Mouse (Mus musculus) gastrocnemius, adult 18-20 months (tissue): ENCODE data around the gene Ankrd44. TPM values are rescaled to one million over a fixed set of nuclear protein-coding genes. Genes with fewer than 3 reads are reported as not detected.

ENCODE experiments used
- DNase-seq: peaks from one replicate; pipeline ENCODE4 v3.0.0; 2021; ENCODE audit warnings: low spot score
- total RNA-seq, 2 experiments: library from RNA; stranded (reverse); gene quantifications; 2 replicates each; pipeline ENCODE4 v1.2.3; 2021

Ankrd44 gene
- total RNA-seq, 2 experiments from 2014 or later: 5.0 to 6.5 TPM

GRCm38 (mm10) chr1:54771471-54771870, 154.7 kb downstream of the Ankrd44 start:
- no peak for DNase-seq

- DNase-seq: no peak
Observed at GRCm38 (mm10) chr1:54767221-54767620, 159.0 kb downstream of the Ankrd44 start.

GRCm38 (mm10) chr1:54765632-54766238, 160.5 kb downstream of the Ankrd44 start:
- peak; percentile 71 for DNase-seq

GRCm38 (mm10) chr1:54762216-54762807, 163.9 kb downstream of the Ankrd44 start:
- no peak for DNase-seq

DNA sequence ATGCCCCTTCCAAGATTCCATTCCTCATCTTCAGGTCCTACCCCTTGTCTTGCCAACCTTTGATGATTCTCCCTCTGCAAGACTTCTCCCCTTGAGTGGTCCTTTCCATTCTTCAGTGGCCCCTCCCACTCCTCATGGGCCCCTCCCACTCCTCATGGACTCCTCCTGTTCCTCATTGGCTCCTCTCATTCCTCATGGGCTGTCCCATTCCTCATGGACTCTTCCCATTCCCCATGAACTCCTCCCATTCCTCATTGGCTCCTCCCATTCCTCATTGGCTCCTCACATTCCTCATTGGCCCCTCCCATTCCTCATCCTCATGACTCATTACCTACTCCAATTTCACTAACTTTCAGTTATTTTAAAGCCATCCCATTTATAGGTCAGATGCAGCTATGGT, 166.3 kb downstream of the Ankrd44 start:
- no peak for DNase-seq

DNA sequence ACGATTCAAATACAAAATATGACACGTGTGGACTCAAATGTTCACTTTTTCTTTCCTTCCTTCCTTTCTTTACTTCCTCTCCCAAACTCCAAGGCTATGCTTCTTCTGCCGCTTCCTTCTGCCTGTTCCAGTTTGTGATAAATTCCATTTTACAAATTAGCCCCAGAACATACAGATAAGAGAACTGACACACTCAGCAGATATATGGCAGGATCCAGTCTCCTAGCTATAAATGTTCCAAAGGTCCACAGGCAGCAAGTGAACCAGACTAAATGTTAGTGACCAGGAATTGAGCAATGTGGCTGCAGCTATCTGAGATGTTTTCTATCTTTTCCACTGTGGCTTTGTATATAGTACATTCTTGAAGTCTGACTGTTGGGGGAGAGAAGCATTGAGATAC, 168.9 kb downstream of the Ankrd44 start:
- DNase-seq: no peak

DNA sequence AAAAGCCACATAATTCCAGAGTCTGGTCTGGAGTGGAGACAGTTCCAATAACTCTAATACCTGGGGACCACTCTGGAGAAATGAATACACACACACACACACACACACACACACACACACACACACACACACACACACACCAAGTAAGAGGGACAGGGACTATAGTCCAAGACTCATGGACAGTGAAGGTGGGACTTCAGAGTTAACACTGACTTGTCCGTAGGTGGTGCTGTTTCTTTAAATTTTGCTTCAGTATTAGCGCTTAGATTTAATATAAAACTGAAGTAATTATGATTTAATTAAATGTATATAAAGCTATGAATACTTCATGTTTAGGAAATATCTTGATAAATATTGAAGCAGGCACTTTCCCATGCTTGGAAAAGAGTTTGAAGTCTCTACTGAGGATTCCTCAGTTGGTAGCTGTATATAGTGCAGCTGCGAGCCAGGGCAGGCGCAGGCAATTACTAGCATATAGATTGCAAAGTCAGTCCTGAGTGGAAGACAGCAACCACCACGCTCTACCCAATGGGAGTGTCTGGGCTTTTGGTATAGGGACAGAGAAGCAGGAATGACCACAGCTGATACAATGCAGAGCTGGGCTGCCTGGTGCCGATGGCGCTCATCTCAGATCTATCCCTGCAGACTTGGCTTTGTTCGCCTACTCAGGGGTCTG, 170.4 kb downstream of the Ankrd44 start:
- no peak for DNase-seq

- peak; percentile 15 for DNase-seq
Observed at GRCm38 (mm10) chr1:54749961-54750360, 176.2 kb downstream of the Ankrd44 start.

- DNase-seq: peak; percentile 56
Observed at GRCm38 (mm10) chr1:54749516-54749915, 176.7 kb downstream of the Ankrd44 start.

DNA sequence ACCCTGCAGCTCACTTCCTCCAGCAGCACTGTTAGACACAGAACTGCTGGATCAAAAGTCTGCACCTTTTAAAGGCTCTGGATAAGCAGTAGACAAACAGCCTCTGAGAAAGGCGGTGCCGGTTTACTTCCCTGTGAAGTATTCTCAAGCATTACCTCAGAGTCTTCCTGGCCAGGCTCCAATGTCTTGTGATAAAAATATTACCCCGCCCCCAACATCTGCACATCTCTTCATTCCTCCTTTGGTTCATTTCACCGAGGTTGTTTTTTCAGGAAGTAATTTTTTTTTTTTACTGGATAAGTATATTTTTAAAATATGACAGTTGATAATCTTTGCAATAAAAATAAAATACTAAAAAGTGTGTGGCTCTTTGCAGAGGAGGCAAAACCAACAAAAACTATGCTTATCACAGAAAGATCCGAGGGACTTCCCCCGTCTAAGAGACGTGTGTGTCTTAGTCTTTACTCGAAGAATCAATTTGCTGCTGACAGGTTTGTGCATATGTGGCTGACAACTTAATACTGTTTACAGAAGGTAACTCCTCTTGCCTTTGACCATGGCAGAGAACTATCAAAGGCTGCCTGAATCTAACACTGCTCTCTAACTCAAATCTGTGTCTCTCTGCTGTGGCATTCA, 178.3 kb downstream of the Ankrd44 start:
- peak; percentile 75 for DNase-seq

GRCm38 (mm10) chr1:54745666-54746065, 180.5 kb downstream of the Ankrd44 start:
- DNase-seq: no peak

- DNase-seq: no peak
Observed at GRCm38 (mm10) chr1:54744171-54744570, 182.0 kb downstream of the Ankrd44 start.

DNA sequence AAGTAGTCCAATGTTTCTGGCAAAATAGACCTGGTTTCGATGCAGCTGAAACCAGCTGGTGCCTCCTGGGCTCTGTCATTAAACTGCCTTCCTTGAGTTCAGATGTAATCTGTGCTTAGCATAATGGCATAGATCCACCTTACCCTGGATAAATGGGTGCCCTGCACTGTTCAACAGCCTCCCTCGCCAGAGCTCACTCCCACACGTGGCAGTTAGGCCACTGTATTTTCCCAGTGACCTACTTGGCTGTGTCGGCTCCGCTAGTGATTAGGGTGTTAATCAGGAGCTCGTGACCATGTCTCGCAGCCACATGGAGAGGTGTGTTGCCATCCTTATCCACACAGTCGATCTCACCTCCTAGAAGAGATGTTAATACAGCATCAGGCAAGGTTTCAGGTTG, 183.1 kb downstream of the Ankrd44 start:
- no peak for DNase-seq

DNA sequence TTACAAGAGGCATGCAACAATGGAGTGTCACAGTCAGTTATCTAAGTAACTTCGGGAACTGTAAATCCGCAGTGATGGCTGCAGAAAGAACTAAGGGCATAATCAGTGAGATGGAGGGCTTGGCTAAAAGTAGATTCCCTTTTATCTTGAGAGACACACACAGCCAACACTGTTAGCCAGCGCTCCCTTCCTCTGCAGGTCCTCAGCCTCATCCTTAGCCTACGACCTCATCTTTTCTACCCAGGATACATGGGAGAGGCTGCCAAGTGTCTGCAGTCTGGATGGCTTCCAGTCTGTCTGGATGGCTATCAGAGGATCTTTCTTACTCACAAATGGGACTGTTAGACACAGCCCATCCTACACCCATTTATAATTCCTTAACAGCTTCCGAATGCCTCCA, 185.3 kb downstream of the Ankrd44 start:
- no peak for DNase-seq

- DNase-seq: no peak
Observed at GRCm38 (mm10) chr1:54737472-54737871, 188.7 kb downstream of the Ankrd44 start.

DNA sequence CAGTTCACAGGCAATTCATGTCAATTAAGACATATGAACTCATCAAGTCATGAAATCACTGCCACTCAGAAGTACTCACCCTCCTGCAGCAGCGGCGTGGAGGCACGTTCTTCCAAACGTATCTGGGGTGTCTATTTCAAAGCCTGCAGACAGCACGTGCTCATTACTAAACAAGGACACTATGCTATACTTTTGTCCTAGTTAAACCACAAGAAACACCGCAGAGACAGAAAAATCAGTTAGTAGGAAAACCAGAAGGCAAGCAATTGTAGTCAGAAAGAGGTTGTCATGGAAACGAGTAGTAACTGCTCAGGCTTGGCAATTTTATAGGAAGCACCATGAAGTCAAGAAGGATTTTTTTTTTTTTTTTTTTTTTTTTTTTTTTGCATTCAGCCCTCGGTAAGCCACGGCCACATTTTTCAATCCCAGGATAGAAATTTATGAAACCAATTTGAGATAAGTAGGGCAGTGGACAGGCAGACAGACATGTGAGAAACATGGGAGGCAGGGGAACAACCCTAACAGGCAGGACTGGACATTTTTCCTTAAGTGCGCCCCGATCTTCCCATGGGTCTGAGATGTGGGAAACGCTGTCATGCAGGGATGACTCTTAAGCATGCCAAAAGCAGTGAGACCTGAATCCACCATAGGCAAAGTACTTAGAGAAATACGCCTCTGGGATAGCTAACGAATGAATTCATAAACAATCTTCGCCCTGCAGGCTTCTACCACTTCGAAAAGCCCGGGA, 191.1 kb downstream of the Ankrd44 start:
- DNase-seq: no peak

DNA sequence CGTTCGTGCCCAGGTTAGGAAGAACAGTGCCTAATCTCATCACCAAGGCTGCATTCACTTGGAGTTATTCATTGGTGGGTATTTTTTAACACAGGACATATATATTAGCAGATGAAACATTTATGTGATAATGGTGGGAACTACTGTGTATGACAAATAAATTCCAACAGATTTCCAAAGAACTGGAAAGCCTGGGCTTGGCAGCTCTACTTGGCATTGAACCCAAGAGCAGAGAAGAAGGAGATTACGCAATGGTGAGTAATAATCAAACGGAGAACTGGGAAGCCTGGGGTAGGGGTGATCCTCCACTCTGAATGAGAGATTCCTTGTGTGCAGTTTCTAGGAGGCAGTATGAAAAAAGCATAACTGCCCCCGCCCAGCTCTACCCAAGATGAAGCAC, 196.9 kb downstream of the Ankrd44 start:
- DNase-seq: peak; percentile 54

DNA sequence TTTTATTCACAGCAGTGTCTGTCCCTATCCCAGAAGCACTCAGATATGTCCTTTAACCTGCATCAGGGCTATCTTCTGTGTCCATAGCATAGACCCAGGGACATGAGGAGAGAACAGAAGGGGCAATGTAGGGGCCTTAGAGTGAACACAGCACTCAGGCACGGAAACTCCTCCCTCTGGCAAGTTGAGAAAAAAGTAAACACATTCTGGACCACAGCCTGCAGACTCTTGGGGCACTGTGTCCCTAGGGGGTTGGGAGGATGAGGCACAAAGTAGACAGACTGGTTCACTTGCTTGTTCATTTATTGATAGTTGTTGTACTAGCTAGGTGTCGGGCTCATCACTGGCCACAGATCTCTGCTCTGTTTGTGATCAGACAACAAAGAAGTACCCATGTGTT, 199.6 kb downstream of the Ankrd44 start:
- DNase-seq: no peak

GRCm38 (mm10) chr1:54716921-54717320, 209.3 kb downstream of the Ankrd44 start:
- no peak for DNase-seq

- no peak for DNase-seq
Observed at GRCm38 (mm10) chr1:54715061-54715760, 211.0 kb downstream of the Ankrd44 start.
